Mouse (Mus musculus) retina, postnatal 7 days (tissue): ENCODE results near the gene Kctd21.

Experiments used
- DNase-seq: peaks from one replicate; pipeline ENCODE4 v3.0.0-alpha.2; 2012; ENCODE audit warnings: low read depth, low spot score

The Kctd21 gene

DNA sequence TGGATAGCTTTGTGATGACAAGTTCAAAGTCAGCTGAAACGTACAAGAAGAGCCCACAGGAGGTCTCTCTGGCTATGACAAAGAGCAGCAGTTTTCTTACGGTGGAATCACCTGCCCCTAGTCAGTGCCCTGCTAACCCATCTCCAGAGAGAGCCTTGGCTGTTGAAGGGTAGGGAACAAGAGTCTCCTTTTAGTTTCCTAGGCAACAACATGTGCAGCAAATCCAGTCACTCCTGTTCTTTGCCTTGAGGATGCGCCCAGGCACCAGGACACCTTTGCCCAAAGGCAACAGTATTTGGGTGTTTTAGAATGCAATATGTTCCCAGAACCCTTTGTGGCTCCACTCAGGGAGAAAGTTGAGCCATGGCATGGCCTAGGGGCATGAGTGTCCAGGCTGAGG lies 16.2 kb downstream of the Kctd21 start:
- no peak for DNase-seq

DNA sequence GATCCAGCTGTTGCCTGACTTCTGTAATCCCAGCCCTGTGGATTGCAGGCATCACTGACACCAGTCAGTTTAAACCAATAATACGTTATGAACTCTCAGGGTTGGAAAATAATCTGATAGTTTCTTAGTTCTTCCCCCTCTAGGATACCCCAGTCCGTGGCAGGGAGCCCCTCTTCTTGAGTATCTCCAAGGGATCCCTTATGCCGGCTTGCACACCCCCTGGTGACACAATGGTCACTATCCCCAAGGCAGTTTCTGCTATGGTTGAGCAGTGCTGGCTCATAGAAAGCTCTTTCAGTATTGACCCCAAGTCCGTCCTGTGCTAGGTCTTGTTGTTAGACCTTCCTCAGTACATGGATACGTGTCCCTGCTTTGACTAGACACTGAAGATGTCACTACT lies 16.7 kb downstream of the Kctd21 start:
- DNase-seq = no peak

DNA sequence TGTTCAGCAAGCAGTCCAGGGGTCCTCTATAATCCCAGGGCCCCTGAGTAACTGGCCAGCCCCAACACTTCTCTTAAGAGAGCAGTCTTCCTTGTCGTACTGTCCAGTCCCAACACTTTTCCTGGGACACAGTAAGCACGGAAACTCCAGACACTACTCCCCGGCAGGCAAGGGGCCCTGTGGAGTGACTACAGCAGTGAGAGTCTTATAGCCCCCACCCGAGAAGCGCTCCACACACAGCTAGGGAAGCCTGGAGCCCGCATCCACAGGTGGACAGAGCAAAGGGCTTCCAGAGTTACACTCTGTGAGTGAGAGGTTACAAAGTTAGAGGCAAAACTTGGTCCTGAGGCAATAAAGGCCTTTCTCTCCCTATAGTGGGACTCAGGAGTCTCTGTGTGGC lies 17.3 kb downstream of the Kctd21 start:
- DNase-seq = no peak

DNA sequence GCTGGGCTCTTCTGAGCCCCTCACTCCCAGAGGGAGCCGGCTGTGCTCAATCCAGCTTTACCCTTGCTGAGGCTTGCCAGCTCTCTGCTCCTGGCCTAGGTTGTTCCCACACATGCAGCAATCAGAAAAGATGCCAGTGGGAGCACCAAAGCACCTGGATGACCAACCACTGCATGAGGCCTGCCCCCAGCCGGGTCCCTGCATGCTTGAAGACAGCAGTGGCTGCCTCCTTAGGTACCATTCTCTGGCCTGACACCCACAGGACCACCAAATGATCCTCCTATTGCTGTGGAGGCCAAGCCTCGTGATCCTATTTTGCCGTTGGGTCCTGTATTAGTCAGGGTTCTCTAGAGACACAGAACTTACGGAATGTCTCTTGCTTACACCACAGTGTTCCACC lies 18.8 kb downstream of the Kctd21 start:
- DNase-seq = no peak

DNA sequence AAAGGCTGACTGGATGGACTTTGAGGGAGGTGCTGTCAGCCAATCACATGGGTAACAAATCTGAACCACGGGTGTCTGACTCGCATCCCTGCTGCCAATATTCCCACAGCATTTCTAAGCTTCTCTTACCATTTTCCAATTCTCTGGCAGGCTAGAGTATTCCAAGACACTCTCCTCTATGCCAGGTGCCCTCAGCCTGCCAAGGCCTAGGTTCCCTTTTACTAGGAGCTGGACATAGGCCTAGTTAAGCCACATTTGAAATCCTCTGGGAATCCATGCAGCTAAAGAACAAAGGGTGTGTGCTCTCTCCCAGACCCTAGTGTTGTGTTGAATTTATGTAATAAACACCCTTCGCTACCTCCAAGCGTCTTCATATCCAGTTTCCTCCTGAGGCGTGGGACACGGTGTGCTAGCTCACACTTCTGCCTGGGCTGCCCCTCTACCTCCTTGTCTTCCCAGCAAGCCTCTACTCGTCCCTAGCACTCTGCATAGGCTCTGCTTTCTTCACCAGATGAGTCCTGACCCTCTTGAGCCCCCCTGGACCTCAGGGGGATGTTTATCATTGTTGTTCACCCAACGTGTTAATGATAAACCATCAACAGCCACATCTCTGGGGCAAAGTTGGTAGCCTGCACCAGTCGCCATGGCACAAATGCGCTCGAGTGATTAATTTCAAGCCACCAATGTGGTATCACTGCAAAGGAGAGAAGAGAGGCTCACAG lies 19.8 kb downstream of the Kctd21 start:
- DNase-seq = no peak

DNA sequence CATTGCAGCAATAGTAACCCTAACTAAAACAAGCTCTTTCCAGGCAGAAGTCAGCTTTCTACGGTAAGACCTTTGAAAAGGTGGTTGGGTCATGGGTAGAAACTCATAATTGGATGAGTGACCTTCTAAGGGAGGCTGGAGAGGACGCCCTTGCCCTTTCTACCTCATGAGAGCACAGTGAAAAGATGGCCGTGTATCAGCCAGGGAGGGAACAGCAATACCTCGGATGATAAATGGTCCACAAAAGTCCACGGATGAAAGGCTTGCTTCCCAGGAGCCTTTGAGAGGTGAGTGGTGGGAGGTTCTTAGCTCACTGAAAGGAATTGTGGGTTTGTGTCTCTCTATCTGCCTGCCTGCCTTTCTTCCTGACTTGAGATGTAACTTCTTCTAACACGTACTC lies 21.2 kb downstream of the Kctd21 start:
- no peak for DNase-seq

DNA sequence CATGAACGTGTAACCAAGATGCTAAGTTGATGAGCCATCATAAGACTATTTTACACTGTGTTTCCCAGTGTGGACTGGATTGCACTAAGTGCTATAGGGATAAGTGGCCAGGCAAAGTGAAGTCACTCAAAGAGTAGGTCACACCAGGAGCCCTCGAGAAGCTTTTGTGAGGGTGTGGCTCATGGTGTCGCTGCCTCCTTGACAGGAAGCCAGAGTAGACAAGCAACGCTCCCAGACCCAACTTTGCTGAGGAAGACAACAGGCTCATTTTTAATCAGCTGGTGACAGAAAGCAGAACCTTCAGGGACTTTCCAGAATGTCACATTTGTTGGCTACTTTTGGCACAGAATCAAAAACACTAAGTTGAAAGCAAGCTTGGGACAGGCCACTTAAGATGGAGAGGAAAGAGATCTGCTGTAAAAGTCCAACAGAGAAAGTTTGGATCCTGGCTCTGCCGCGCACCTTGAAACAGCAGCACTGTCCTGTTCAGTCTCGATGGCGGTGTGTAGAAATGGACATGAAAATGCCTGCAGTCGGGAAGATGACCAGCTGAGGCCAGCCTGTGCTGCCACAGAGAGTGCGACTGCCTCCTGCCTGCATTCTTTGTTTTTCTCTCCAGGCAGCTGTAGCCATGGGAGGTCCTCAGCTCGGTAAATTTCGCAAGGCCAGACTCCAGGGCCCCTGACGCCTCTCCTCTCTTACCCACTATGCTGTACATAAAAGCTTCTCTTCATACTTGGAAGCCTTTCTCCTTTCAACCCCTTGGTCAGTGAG lies 23.1 kb downstream of the Kctd21 start:
- no peak for DNase-seq

DNA sequence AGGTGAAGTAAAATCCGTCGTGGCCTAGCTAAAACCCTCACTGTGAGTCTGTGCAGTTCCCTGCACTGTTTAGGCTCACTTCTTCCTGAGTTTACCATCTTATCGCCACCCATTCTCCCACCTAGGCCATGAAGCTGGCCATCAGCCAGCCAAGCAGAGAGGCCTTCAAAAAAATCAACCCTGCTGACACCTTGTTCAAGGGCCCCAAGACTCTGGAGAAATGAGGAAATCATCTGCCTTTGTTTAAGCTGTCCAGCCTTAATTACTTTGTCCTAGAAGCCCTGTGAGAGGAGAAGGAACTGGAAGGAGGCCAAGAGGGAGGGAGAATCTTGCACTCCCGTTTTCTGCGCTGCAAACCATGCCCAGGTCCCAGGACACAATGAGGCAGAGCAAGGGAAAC lies 24.1 kb downstream of the Kctd21 start:
- DNase-seq = no peak

DNA sequence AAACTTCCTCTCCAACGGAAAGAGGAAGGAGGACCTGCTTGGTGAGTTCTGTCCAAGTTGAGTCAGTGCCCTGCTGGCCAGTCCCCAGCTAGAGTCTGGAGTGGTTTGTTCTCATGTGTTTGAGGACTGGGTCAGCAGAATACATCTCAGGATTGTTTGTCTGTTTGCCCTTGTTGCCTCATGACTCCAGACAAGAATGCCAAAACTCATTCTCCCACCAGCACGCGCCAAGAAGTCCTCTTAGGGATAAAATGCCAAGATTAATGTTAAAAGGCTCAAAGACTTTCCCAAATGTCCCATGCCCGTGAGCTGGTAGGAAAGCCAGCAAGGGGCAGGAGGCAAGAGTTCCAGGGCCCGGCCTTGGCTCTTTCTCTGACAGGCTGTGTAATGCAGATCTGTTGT lies 24.7 kb downstream of the Kctd21 start:
- DNase-seq = no peak

DNA sequence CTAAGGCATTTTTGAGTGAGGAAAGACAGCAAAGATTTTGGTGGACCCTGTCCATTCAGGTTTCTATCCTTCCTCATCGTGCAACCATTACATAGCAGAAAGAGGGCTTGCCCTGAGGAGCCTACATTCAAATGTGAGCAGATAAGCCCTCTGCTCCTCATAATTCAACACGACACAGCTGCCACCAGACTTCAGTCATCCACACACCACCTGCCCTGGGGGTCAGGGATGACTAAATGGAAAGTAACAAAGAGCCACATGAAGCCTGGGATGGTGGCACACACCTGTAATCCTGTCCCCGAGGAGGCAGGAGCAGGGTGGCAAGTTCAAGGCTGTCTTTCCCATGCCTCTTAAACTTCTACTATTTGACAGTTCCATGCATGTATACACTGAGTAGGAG lies 25.7 kb downstream of the Kctd21 start:
- DNase-seq = no peak

DNA sequence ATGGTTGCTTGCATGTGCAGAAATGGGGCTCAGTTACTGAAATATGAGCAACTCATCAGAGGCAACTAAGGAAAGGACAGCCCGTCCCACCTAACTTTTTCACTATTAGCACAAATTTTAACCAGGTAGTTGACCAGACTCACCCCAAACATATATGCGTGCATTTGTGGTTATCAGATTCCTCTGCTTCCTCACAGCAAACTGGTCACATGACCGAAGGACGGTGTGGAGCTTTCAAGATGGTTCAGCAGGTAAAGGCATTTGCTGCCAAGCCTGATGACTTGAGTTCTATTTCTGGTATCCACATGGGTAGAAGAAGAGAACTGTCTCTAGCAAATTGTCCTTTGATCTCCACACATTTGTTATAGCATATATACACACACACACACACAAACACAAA lies 26.2 kb downstream of the Kctd21 start:
- no peak for DNase-seq

DNA sequence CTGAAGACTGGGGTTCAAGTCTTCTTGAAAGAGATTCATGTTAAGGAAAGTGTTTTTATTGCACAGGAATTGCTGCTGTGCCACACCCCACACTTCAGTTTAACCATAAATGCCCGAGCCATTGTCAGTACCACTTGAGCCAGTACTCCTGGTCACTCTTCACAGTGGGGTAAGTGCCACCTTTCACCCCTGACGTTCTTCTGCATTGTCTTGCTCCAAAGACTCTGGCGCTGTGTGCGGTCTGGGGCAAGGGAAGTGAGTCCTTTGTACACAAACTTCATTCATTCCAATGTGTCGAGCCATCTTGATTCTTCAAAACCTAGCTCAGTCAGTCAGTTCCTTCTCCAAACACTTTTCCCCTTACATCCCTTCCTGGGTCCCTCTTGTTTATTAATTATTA lies 28.0 kb downstream of the Kctd21 start:
- no peak for DNase-seq

DNA sequence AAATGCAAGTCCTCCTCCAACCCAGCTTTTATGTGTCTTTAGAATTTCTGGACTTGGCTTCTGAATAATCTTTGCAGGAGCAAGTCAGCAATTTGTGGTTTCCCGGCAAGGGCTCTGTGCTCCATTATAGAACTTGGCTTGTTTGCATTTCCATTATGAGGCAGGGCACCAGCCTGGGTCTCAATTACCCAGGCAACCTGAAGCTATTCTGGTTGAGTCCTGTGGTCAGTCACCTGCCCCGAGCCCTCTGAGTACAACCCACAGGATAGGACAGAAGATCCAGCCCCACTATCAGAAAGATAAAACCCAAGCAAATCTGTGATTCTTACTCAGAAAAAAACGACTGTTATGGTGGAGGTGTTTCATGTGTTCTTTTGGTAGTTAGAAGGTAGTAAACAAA lies 28.8 kb downstream of the Kctd21 start:
- no peak for DNase-seq

DNA sequence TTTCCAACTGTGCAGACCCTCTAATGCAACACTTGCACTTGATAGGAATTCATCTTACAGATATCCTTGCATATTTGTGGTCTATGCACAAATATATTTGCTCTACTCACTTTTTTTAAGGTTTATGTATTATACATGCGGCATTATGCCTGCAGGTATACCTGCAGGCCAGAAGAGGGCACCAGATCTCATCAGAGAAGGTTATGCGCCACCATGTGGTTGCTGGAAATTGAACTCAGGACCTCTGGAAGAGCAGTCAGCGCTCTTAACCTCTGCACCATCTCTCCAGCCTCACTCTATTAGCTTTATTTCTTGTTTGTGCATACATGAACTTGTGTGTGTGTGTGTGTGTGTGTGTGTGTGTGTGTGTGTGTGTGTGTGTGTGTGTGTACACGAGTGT lies 29.3 kb downstream of the Kctd21 start:
- DNase-seq = no peak

DNA sequence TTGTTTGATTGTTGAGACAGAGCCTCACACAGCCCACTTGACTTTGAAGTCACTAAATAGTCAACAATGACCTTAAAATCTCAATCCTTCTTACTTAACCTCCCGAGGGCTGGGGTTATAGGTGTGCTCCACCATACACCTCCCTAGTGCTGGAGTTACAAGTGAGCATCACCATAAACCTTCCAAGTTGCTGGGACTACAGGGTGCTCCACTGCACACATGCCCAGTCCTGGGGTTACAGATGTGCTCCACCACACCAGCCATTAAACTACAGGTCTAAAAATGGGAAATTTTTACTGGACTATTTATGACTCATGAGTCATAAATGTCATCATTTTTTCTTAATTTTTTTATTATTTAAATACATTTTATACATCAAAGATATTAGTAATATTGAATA lies 33.8 kb downstream of the Kctd21 start:
- DNase-seq = no peak

DNA sequence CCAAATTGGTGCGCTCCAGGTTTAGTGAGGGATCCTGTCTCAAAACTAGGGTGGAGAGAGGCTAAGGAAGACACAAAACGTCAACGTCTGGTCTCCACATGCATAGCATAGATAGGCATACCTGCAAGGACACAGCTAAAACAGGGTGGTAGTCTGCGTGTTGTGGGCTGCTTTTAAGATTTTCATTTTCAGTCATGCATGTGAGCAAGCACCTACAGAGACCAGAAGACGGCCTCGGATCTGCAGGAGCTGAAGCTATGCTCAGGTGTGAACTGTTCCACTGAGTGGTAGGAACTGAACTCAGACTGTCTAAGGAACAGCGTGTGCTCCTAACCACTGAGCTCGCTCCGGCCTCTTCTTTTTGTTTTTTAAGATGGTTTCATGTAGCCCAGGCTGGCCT lies 43.0 kb downstream of the Kctd21 start:
- no peak for DNase-seq

DNA sequence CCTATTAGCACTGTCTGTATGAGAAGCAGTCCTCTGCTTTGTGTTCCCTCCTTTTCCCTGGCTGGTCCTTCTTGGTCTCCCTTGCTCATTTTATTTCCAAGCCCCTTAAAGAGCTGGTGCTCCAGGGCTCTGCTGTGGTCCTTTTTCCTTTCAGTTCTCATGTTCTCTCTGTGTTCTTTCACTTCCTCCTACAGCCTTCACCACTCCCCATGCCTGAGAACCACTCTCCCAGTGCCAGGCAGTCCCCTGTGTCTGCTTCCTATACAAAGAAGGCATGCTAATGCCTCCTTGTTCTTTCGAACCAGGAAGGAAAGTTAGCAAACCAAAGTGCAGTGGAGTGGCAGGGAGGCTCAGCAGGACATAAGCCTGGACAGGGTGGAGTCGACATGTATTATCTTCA lies 43.8 kb downstream of the Kctd21 start:
- DNase-seq = no peak

DNA sequence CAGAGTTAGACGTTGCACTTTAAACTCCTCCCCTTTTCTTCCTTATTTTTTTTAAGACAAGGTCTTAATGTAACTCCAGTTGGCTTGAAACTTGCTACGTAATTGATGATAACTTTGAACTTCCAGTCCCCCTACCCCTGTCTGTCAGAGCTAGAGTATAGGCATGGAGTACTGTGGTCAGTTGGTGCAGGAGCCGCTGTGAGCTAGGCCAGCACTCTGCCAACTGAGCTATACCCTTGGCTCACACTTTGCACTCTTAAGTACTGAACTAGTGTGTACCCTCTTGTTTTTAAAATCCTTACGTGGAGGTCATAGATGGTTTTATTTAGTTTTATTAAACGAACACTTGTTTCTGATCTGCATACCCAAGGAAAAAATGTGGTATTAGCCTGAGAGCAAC lies 47.2 kb downstream of the Kctd21 start:
- no peak for DNase-seq

DNA sequence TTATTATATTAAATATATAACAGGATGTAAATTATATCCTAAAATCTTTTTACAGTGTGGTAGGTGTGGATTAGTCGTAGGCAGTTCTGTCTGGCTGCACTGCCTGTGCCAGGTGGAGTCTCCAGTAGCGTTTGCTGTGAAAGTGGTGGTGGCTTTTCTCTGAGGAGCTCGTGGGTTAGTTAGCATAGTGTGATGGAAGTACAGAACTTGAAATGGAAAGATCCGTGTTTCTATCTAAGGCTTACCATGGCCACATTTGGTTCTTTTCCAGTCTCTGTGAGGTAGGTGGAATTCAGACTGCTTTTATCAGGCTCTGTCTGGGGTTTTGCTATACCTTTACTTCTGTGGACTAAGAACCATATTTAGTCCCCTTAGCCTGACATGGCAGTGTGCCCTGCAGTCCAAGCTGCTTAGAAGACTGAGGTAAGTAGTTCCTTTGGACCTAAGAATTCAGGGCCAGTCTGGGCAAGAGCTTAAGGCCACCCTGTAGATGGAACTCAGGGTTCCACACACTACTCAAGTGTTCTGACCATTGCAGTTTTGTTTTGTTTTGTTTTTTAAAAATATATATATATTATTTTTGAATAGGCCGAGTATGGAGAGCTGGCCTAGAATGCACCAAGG lies 48.5 kb downstream of the Kctd21 start:
- DNase-seq = no peak

DNA sequence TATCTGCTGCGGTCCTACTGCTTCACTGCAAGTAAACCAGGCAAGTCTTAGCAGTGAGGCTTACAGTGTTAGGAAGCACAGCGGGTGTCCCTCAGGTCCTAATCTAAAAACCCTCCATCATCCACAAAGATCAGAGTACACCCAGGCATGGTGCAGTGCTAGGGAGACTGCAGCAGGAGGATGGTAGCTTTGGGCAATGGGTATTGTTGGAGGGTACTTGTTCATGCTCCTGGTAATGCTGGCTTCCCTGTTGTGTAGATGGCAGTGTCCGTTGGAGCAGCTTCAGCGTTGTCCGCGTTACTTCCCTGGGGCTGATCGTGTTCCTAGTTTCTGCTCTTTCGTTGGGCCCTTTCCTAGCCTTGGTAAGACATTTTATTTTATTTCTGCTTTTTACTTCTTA lies 50.5 kb downstream of the Kctd21 start:
- DNase-seq = no peak

DNA sequence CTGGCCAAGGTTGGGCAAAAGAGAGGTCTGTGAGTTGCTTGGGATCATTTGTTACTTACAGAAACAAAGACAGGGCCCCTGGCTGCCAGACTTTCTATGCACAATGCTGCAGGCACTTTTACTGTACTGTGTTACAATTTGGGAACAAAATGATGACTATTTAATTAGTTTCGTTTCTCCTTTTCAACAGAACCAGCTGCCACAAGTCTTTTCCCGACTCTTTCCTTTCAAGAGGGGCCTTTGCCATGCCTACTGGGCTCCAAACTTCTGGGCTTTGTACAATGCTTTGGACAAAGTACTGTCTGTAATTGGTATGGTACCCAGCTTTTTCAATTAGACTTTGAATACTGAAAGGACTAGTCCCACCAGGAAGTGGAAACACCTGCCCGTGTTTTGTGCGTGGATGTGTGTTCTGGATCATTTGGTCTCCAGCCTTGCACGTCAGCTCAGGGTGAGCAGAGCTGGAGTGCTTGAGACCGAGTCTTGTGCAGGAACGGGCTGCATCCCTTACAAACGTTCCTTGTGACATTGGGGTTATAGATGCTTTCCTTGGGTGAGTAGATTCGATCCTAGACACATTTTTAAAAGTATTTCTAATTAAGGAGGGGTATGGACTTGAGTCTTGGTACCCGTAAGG lies 51.5 kb downstream of the Kctd21 start:
- DNase-seq = no peak

DNA sequence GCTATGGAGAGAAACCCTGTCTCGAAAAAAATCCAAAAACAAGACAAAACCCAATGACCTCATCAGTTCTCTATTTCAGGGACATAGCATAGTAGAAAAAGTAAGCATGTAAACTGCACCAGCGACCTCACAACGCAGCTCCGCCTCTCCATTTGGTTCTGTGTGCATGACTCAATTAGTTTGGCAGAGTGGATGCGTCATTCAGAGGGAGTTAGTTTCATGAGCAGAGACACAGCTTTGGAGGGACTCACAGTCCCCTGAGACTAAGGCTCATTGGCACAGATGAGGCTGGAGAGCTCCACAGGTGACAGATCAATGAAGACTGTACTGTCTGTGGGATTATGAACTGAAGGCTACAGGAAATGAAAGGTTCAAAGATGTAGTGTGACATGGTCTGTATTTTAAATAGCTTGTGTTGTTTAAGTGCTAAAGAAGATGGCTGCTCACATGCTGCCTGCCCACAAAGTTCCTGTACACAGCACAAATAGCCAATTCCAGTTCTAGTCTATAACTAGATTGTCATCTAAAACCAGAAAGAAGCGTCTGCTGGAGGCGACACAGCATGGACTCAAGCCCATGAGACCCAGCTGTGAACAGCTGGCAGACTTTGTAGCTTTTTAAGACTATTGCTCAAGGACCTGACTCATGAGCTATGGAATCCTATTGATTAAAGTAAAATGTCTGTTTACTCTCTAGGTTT lies 54.1 kb downstream of the Kctd21 start:
- DNase-seq = no peak
